Mouse (Mus musculus): Measurements from ENCODE around the gene Kif13a.

Gene Kif13a

GRCm38 (mm10) chr13:46776636-46777305, 152.9 kb downstream of the Kif13a start:
- DNase-seq (ENCODE audit: low read depth): no peak

- DNase-seq (ENCODE audit: low read depth): no peak
Observed at GRCm38 (mm10) chr13:46774998-46775397, 154.7 kb downstream of the Kif13a start.

GRCm38 (mm10) chr13:46772581-46772980, 157.1 kb downstream of the Kif13a start:
- no peak for DNase-seq (ENCODE audit: low read depth)

GRCm38 (mm10) chr13:46765361-46765760, 164.3 kb downstream of the Kif13a start:
- no peak for DNase-seq (ENCODE audit: low read depth)

- no peak for DNase-seq (ENCODE audit: low read depth)
Observed at GRCm38 (mm10) chr13:46763210-46763609, 166.5 kb downstream of the Kif13a start.

GRCm38 (mm10) chr13:46760921-46761320, 168.7 kb downstream of the Kif13a start:
- no peak for DNase-seq (ENCODE audit: low read depth)

- no peak for DNase-seq (ENCODE audit: low read depth)
Observed at GRCm38 (mm10) chr13:46759281-46759809, 170.3 kb downstream of the Kif13a start.

GRCm38 (mm10) chr13:46758627-46759026, 171.0 kb downstream of the Kif13a start:
- DNase-seq (ENCODE audit: low read depth): no peak

- DNase-seq (ENCODE audit: low read depth): no peak
Observed at GRCm38 (mm10) chr13:46757946-46758345, 171.7 kb downstream of the Kif13a start.

GRCm38 (mm10) chr13:46753294-46753693, 176.4 kb downstream of the Kif13a start:
- DNase-seq (ENCODE audit: low read depth): no peak

- no peak for DNase-seq (ENCODE audit: low read depth)
Observed at GRCm38 (mm10) chr13:46752566-46753229, 177.0 kb downstream of the Kif13a start.

- DNase-seq (ENCODE audit: low read depth): no peak
Observed at GRCm38 (mm10) chr13:46748138-46748873, 181.4 kb downstream of the Kif13a start.

GRCm38 (mm10) chr13:46743821-46744220, 185.8 kb downstream of the Kif13a start:
- DNase-seq (ENCODE audit: low read depth): no peak

GRCm38 (mm10) chr13:46742367-46742766, 187.3 kb downstream of the Kif13a start:
- no peak for DNase-seq (ENCODE audit: low read depth)

- DNase-seq (ENCODE audit: low read depth): no peak
Observed at GRCm38 (mm10) chr13:46739426-46739825, 190.2 kb downstream of the Kif13a start.

GRCm38 (mm10) chr13:46737482-46737881, 192.2 kb downstream of the Kif13a start:
- no peak for DNase-seq (ENCODE audit: low read depth)

GRCm38 (mm10) chr13:46736479-46736865, 193.2 kb downstream of the Kif13a start:
- no peak for DNase-seq (ENCODE audit: low read depth)

- no peak for DNase-seq (ENCODE audit: low read depth)
Observed at GRCm38 (mm10) chr13:46735808-46736478, 193.7 kb downstream of the Kif13a start.

GRCm38 (mm10) chr13:46735219-46735807, 194.4 kb downstream of the Kif13a start:
- DNase-seq (ENCODE audit: low read depth): no peak

GRCm38 (mm10) chr13:46729998-46730397, 199.7 kb downstream of the Kif13a start:
- DNase-seq (ENCODE audit: low read depth): no peak

GRCm38 (mm10) chr13:46728411-46728810, 201.3 kb downstream of the Kif13a start:
- DNase-seq (ENCODE audit: low read depth): no peak

- peak; percentile 99 for DNase-seq (ENCODE audit: low read depth)
Observed at GRCm38 (mm10) chr13:46727837-46728268, 201.8 kb downstream of the Kif13a start, which contains the start of gene Nup153. Nup153 (minus strand) TSS chr13:46727940.
